Mouse (Mus musculus): ENCODE measurements around the gene Plcxd1.
A peak's percentile ranks its signal among the peaks of the same experiment; 100 is the strongest.
"Not testable (repeated sequence)": the region's sequence is repeated elsewhere in the genome, so short reads cannot be mapped to it uniquely, and the experiment has no call there.

Plcxd1 gene

GRCm38 (mm10) chr5:110099656-110100580 lies at the start of gene Plcxd1:
Plcxd1 (plus strand) TSS chr5:110099969.
- peak in 1 of 2 experiments; percentile 47 for DNase-seq

GRCm38 (mm10) chr5:110057637-110058408 lies 41.9 kb upstream of the Plcxd1 start:
- DNase-seq: peak; percentile 78 to 82

- DNase-seq: not testable (repeated sequence)
These were observed 27.4 kb upstream of the Plcxd1 start, which contains the start of gene Gm17655 for GRCm38 (mm10) chr5:110072413-110072812. Gm17655 (minus strand) TSS chr5:110072513.

GRCm38 (mm10) chr5:110082961-110083360 lies 16.8 kb upstream of the Plcxd1 start:
- no peak for DNase-seq

- DNase-seq: no peak
These were observed 13.5 kb upstream of the Plcxd1 start for GRCm38 (mm10) chr5:110086161-110086866.

GRCm38 (mm10) chr5:110091546-110091945 lies 8.2 kb upstream of the Plcxd1 start:
- DNase-seq: peak in 1 of 2 experiments; percentile 73

- peak; percentile 85 to 90 for DNase-seq
These were observed 5.5 kb upstream of the Plcxd1 start, which contains the start of gene Gm35315 for GRCm38 (mm10) chr5:110094030-110094846. Gm35315 (minus strand) TSS chr5:110094420.

- DNase-seq: no peak
These were observed 4.9 kb upstream of the Plcxd1 start for GRCm38 (mm10) chr5:110094847-110095213.

- peak in 1 of 2 experiments; percentile 51 for DNase-seq
These were observed 735 bp upstream of the Plcxd1 start for GRCm38 (mm10) chr5:110098991-110099477.

GRCm38 (mm10) chr5:110100921-110101631 lies 1.3 kb downstream of the Plcxd1 start:
- peak; percentile 53 to 72 for DNase-seq

GRCm38 (mm10) chr5:110101716-110102347 lies 2.1 kb downstream of the Plcxd1 start:
- DNase-seq: peak in 1 of 2 experiments; percentile 60

- no peak for DNase-seq
These were observed 2.7 kb downstream of the Plcxd1 start for GRCm38 (mm10) chr5:110102429-110102828.

- no peak for DNase-seq
These were observed 3.3 kb downstream of the Plcxd1 start for GRCm38 (mm10) chr5:110102853-110103625.

- DNase-seq: no peak
These were observed 4.3 kb downstream of the Plcxd1 start for GRCm38 (mm10) chr5:110103901-110104615.

GRCm38 (mm10) chr5:110104616-110105380 lies 5.0 kb downstream of the Plcxd1 start:
- peak in 1 of 2 experiments; percentile 24 for DNase-seq

- DNase-seq: peak in 1 of 2 experiments; percentile 22
These were observed 6.5 kb downstream of the Plcxd1 start for GRCm38 (mm10) chr5:110106140-110106871.

GRCm38 (mm10) chr5:110106901-110107564 lies 7.3 kb downstream of the Plcxd1 start:
- DNase-seq: peak in 1 of 2 experiments; percentile 62
